Mouse (Mus musculus): ENCODE results near the gene Mgat4e. TPM values are rescaled to one million over a fixed set of nuclear protein-coding genes. Genes with fewer than 3 reads are reported as not detected.
A peak's percentile ranks its signal among the peaks of the same experiment; 100 is the strongest.

The Mgat4e gene
- total and polyA plus RNA-seq, 3 experiments = 0.08 to 0.17 TPM; not detected in 1

DNA sequence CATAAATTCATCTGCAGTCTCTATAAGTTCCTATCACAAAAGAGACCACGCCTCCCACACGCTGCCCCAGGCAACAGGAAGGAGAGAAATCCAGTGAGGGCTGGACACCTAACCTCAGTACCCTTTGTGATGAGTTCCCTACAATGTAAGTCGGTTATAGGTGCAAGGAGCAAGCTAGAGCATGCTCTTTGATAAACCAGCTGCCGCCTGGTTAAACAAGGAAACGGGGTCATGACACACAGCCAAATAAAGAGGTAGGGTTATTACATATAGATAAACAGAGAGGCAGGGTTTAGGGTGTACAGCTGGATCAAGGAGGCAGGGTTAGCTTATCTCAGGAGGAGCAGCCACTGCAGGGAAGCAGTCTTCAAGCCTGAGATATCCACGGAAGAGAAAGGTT lies 22.7 kb downstream of the Mgat4e start:
- no peaks in the 10 kb centered on the region for H3K27me3 ChIP-seq (ENCODE audit: control insufficient read depth in 1 of 2, insufficient read depth in 2 of 2, low read length in 2 of 2)
- H3K9ac ChIP-seq (ENCODE audit: control insufficient read depth, low read depth, low read length, poor library complexity, severe bottlenecking) = no peak overlapping the region
- H3K4me1 ChIP-seq (ENCODE audit: control insufficient read depth in 1 of 2, insufficient read depth in 2 of 2, low read length in 2 of 2) = peaks cover 16 to 20% of the 10 kb centered on the region in 2 experiments
- no peaks in the 10 kb centered on the region for H3K79me2 ChIP-seq (ENCODE audit: control insufficient read depth, insufficient read depth, low read length, poor library complexity)
- H3K36me3 ChIP-seq (ENCODE audit: control insufficient read depth in 1 of 2, insufficient read depth in 2 of 2, low read length in 2 of 2) = peaks cover 0 to 8% of the 10 kb centered on the region in 2 experiments; a peak in 2 of 4 replicates
- peak overlapping the region in 1 of 2 experiments; percentile 40; a peak in 2 of 4 replicates for H3K4me3 ChIP-seq (ENCODE audit: control insufficient read depth in 1 of 2, insufficient read depth in 1 of 2, low read depth in 2 of 2, low read length in 2 of 2)
- no peaks in the 10 kb centered on the region for H3K9me3 ChIP-seq (replicated peaks; ENCODE audit: insufficient read depth, low read length)
- H3K27ac ChIP-seq (ENCODE audit: control insufficient read depth, low read depth, low read length) = peak overlapping the region; percentile 59
- DNase-seq (ENCODE audit: low read depth, low spot score) = peak; percentile 92
- TF ChIP-seq E2F4 (IDR thresholded peaks at IDR 0.05; ENCODE audit: borderline replicate concordance, low read depth, low read length) (no peak), MYC (IDR thresholded peaks at IDR 0.05; ENCODE audit: low read depth, low read length) (peak; percentile 77), CTCF (IDR thresholded peaks at IDR 0.05 in 2 of 3, conservative IDR thresholded peaks at IDR 0.05 in 1 of 3; ENCODE audit: control insufficient read depth in 1 of 3, insufficient read depth in 1 of 3, low read depth in 2 of 3, low read length in 3 of 3, poor library complexity in 1 of 3, severe bottlenecking in 1 of 3) (no peak), USF1 (IDR thresholded peaks at IDR 0.05; ENCODE audit: low read depth, low read length) (no peak), NRF1 (IDR thresholded peaks at IDR 0.05; ENCODE audit: insufficient read depth, low read depth, low read length, poor library complexity, severe bottlenecking) (peak; percentile 66), ZKSCAN1 (IDR thresholded peaks at IDR 0.05; ENCODE audit: low read depth, low read length) (no peak), POLR2AphosphoS5 (IDR thresholded peaks at IDR 0.05; ENCODE audit: borderline replicate concordance, low read depth, low read length) (no peak), TAL1 (IDR thresholded peaks at IDR 0.05; ENCODE audit: low read length) (peak; percentile 96), KAT2A (conservative IDR thresholded peaks at IDR 0.05; ENCODE audit: low read depth, low read length) (no peak), ELF1 (IDR thresholded peaks at IDR 0.05; ENCODE audit: low read depth, low read length) (peak; percentile 57; the same call in 1 of the 2 replicates), RAD21 (IDR thresholded peaks at IDR 0.05; ENCODE audit: low read depth, low read length) (no peak), TBP (IDR thresholded peaks at IDR 0.05; ENCODE audit: low read depth, low read length) (no peak), MYB (IDR thresholded peaks at IDR 0.05; ENCODE audit: low read depth, low read length) (no peak), GABPA (IDR thresholded peaks at IDR 0.05; ENCODE audit: low read depth, low read length) (no peak), USF2 (IDR thresholded peaks at IDR 0.05; ENCODE audit: borderline replicate concordance in 1 of 2, insufficient read depth in 1 of 2, low read depth in 1 of 2, low read length in 2 of 2) (no peak), HCFC1 (IDR thresholded peaks at IDR 0.05; ENCODE audit: low read depth, low read length) (0 out of 2 replicates have a peak, but pooled peaks have one; percentile 44), ETS1 (IDR thresholded peaks at IDR 0.05; ENCODE audit: low read depth, low read length) (peak; percentile 99), CHD1 (IDR thresholded peaks at IDR 0.05; ENCODE audit: low read depth, low read length) (no peak), MXI1 (IDR thresholded peaks at IDR 0.05; ENCODE audit: low read depth, low read length) (peak; percentile 86), BHLHE40 (IDR thresholded peaks at IDR 0.05; ENCODE audit: borderline replicate concordance, low read depth, low read length) (no peak; the same call in 1 of the 2 replicates), RCOR1 (IDR thresholded peaks at IDR 0.05; ENCODE audit: low read depth, low read length) (peak; percentile 76), TCF12 (IDR thresholded peaks at IDR 0.05; ENCODE audit: low read depth, low read length) (peak; percentile 98), SMC3 (IDR thresholded peaks at IDR 0.05; ENCODE audit: low read depth, low read length) (no peak), POLR2A (IDR thresholded peaks at IDR 0.05; ENCODE audit: control insufficient read depth in 1 of 2, insufficient read depth in 1 of 2, low read depth in 1 of 2, low read length in 2 of 2, poor library complexity in 1 of 2) (no peak), MEF2A (IDR thresholded peaks at IDR 0.05; ENCODE audit: extremely low read depth, insufficient replicate concordance, low read depth, low read length, poor library complexity, severe bottlenecking) (0 out of 2 replicates have a peak, but pooled peaks have one; percentile 37), ZMIZ1 (IDR thresholded peaks at IDR 0.05; ENCODE audit: low read depth, low read length) (0 out of 2 replicates have a peak, but pooled peaks have one; percentile 40), UBTF (IDR thresholded peaks at IDR 0.05; ENCODE audit: borderline replicate concordance, insufficient read depth, low read depth, low read length) (no peak), NELFE (IDR thresholded peaks at IDR 0.05; ENCODE audit: low read depth, low read length) (no peak; the same call in 1 of the 2 replicates), MAFK (IDR thresholded peaks at IDR 0.05; ENCODE audit: borderline replicate concordance, low read depth, low read length) (peak; percentile 60; the same call in 1 of the 2 replicates), MAZ (IDR thresholded peaks at IDR 0.05; ENCODE audit: low read depth, low read length) (0 out of 2 replicates have a peak, but pooled peaks have one; percentile 38), ZC3H11A (IDR thresholded peaks at IDR 0.05; ENCODE audit: low read depth, low read length) (0 out of 2 replicates have a peak, but pooled peaks have one; percentile 5), POLR2AphosphoS2 (IDR thresholded peaks at IDR 0.05; ENCODE audit: low read length) (no peak), MAX (IDR thresholded peaks at IDR 0.05; ENCODE audit: low read length) (peak; percentile 48; the same call in 1 of the 2 replicates), EP300 (IDR thresholded peaks at IDR 0.05; ENCODE audit: low read depth in 1 of 2, low read length in 2 of 2) (peak; percentile 91 to 95), SIN3A (IDR thresholded peaks at IDR 0.05; ENCODE audit: low read length) (peak; percentile 95), ZNF384 (IDR thresholded peaks at IDR 0.05; ENCODE audit: low read depth, low read length) (peak; percentile 43; the same call in 1 of the 2 replicates)

Measured in MEL (cell line).